Mouse (Mus musculus) ES-E14 (cell line): Measurements from ENCODE around the gene Gm20481. TPM values are rescaled to one million over a fixed set of nuclear protein-coding genes. Genes with fewer than 3 reads are reported as not detected.
"Not testable (repeated sequence)": the region's sequence is repeated elsewhere in the genome, so short reads cannot be mapped to it uniquely, and the experiment has no call there.

Experiments used
- DNase-seq: peaks from one replicate; pipeline ENCODE4 v3.0.0-alpha.2; 2013; ENCODE audit warnings: low read depth, low spot score
- H3K27ac ChIP-seq: 2 replicates; pipeline ENCODE4 v1.5.1; 2012; ENCODE audit warnings: low read depth, mild to moderate bottlenecking, low read length, moderate library complexity, mixed read lengths; ENCODE audit not compliant: poor library complexity, insufficient read depth, severe bottlenecking
- H3K36me3 ChIP-seq: 2 replicates; pipeline ENCODE4 v1.6.1; 2012; ENCODE audit warnings: mild to moderate bottlenecking, low read length, moderate library complexity, mixed read lengths; ENCODE audit not compliant: control insufficient read depth, poor library complexity, insufficient read depth, severe bottlenecking
- H3K4me1 ChIP-seq, 2 experiments: fragments of 150-350 bp in 1 of 2; sonication (generic) in 1 of 2; 2 replicates each; pipeline ENCODE4 v1.6.1; 2012; ENCODE audit warnings: low read length in 2 of 2, mild to moderate bottlenecking in 1 of 2, mixed read lengths in 1 of 2; ENCODE audit not compliant: control insufficient read depth in 2 of 2, insufficient read depth in 2 of 2, poor library complexity in 1 of 2
- H3K4me3 ChIP-seq, 2 experiments: fragments of 150-350 bp in 1 of 2; sonication (generic) in 1 of 2; 2 replicates each; pipeline ENCODE4 v1.5.1; 2012; ENCODE audit warnings: low read length in 2 of 2, low read depth in 1 of 2, mild to moderate bottlenecking in 1 of 2, mixed read lengths in 1 of 2; ENCODE audit not compliant: insufficient read depth in 1 of 2, poor library complexity in 1 of 2, severe bottlenecking in 1 of 2
- H3K9ac ChIP-seq: 2 replicates; pipeline ENCODE4 v1.6.1; 2012; ENCODE audit warnings: low read depth, mild to moderate bottlenecking, low read length, mixed read lengths; ENCODE audit not compliant: poor library complexity, insufficient read depth, severe bottlenecking
- H3K9me3 ChIP-seq: fragments of 150-350 bp; sonication (generic); 2 replicates; pipeline ENCODE4 v1.6.1; 2012; ENCODE audit warnings: low read depth, mild to moderate bottlenecking, low read length; ENCODE audit not compliant: control insufficient read depth, insufficient read depth
- CHD2 ChIP-seq: IDR thresholded peaks from 2 replicates; pipeline ENCODE4 v1.6.1; 2014; ENCODE audit warnings: mild to moderate bottlenecking, low read depth, low read length, inconsistent platforms
- HCFC1 ChIP-seq: IDR thresholded peaks from 2 replicates; pipeline ENCODE4 v1.6.1; 2012; ENCODE audit warnings: low read length, inconsistent platforms, borderline replicate concordance; ENCODE audit not compliant: insufficient read depth
- MAFK ChIP-seq: IDR thresholded peaks from 2 replicates; pipeline ENCODE4 v1.6.1; 2014; ENCODE audit warnings: mild to moderate bottlenecking, low read depth, low read length, inconsistent platforms; ENCODE audit not compliant: insufficient read depth
- ZC3H11A ChIP-seq: IDR thresholded peaks from 2 replicates; pipeline ENCODE4 v1.6.1; 2012; ENCODE audit warnings: low read depth, mild to moderate bottlenecking, inconsistent platforms, low read length, borderline replicate concordance
- ZNF384 ChIP-seq: IDR thresholded peaks from 2 replicates; pipeline ENCODE4 v1.6.1; 2012; ENCODE audit warnings: low read depth, low read length, inconsistent platforms
- in situ Hi-C, 2 experiments: fragments of 600-800 bp; cut with MboI; formaldehyde crosslinking; loops; one replicate each; pipeline ENCODE4 v1.15.1; 2025; ENCODE audit warnings: low sequenced_read_pairs in 2 of 2, inconsistent platforms in 1 of 2; ENCODE audit not compliant: unreplicated experiment in 2 of 2
- total RNA-seq: library from RNA; depleted of rRNA; stranded (reverse); fragments of 300-350 nt; gene quantifications from 2 replicates; pipeline ENCODE4 v1.2.3, GENCODE M21; 2012

Gm20481 gene
- total RNA-seq, 1 experiment = 1.9 TPM

GRCm38 (mm10) chr17:34953258-34953657, 16.5 kb upstream of the Gm20481 start:
- in situ Hi-C loops = no loop called here
- H3K36me3 ChIP-seq = peaks cover 27% of the 10 kb centered on the region

GRCm38 (mm10) chr17:34953904-34954303, 15.8 kb upstream of the Gm20481 start:
- TF ChIP-seq MAFK (no peak), CHD2 (no peak), HCFC1 (no peak), ZC3H11A (no peak), ZNF384 (no peak)
- in situ Hi-C loops = no loop called here
- Histone ChIP-seq H3K4me1 (no peaks in the 10 kb centered on the region), H3K27ac (no peak overlapping the region), H3K4me3 (no peak overlapping the region), H3K9ac (no peak overlapping the region), H3K36me3 (peaks cover 27% of the 10 kb centered on the region), H3K9me3 (no peaks in the 10 kb centered on the region)
- no peak for DNase-seq

More at GRCm38 (mm10) chr17:34953258-34953657, 16.5 kb upstream of the Gm20481 start:
- TF ChIP-seq ZC3H11A (no peak), MAFK (no peak), CHD2 (no peak), ZNF384 (no peak), HCFC1 (no peak)
- peak overlapping the region; percentile 100; the same call in 1 of the 2 replicates for H3K9ac ChIP-seq
- no peaks in the 10 kb centered on the region for H3K4me1 ChIP-seq
- H3K9me3 ChIP-seq = no peaks in the 10 kb centered on the region
- H3K4me3 ChIP-seq = peak overlapping the region; percentile 75 to 97; a peak in 3 of 4 replicates
- peak overlapping the region; percentile 96; the same call in 1 of the 2 replicates for H3K27ac ChIP-seq
- no peak for DNase-seq

GRCm38 (mm10) chr17:34954831-34955230, 14.9 kb upstream of the Gm20481 start:
- TF ChIP-seq ZC3H11A (no peak), MAFK (no peak), HCFC1 (no peak), ZNF384 (no peak), CHD2 (no peak)
- in situ Hi-C loops = no loop called here
- H3K4me1 ChIP-seq = no peaks in the 10 kb centered on the region
- H3K27ac ChIP-seq = no peak overlapping the region
- H3K9ac ChIP-seq = no peak overlapping the region
- DNase-seq = no peak
- no peaks in the 10 kb centered on the region for H3K9me3 ChIP-seq
- peaks cover 24% of the 10 kb centered on the region for H3K36me3 ChIP-seq
- no peak overlapping the region for H3K4me3 ChIP-seq

- Histone ChIP-seq H3K4me1 (peaks cover 0 to 2% of the 10 kb centered on the region in 2 experiments; a peak in 1 of 4 replicates), H3K9ac (no peak overlapping the region), H3K4me3 (no peak overlapping the region), H3K36me3 (peaks cover 13% of the 10 kb centered on the region), H3K27ac (no peak overlapping the region), H3K9me3 (no peaks in the 10 kb centered on the region)
- DNase-seq = no peak
- in situ Hi-C loops = no loop called here
- TF ChIP-seq HCFC1 (no peak), CHD2 (no peak), ZNF384 (no peak), MAFK (no peak), ZC3H11A (no peak)
These were observed 13.8 kb upstream of the Gm20481 start for GRCm38 (mm10) chr17:34955884-34956283.

GRCm38 (mm10) chr17:34956340-34956739, 13.4 kb upstream of the Gm20481 start:
- in situ Hi-C loops = no loop called here
- H3K9me3 ChIP-seq = no peaks in the 10 kb centered on the region
- peaks cover 9% of the 10 kb centered on the region for H3K36me3 ChIP-seq
- no peak overlapping the region for H3K27ac ChIP-seq
- no peak for TF ChIP-seq HCFC1
- DNase-seq = no peak
- H3K4me3 ChIP-seq = no peak overlapping the region
- peaks cover 0 to 2% of the 10 kb centered on the region in 2 experiments; a peak in 1 of 4 replicates for H3K4me1 ChIP-seq
- H3K9ac ChIP-seq = no peak overlapping the region

- H3K9ac ChIP-seq, H3K27ac ChIP-seq, DNase-seq, H3K4me1 ChIP-seq, H3K9me3 ChIP-seq, H3K36me3 ChIP-seq, in situ Hi-C loops: not testable (repeated sequence)
- H3K4me3 ChIP-seq = peak overlapping the region in 1 of 2 experiments; percentile 50; a peak in 1 of 4 replicates
These were observed 12.4 kb upstream of the Gm20481 start for GRCm38 (mm10) chr17:34957291-34957690.

- H3K9ac ChIP-seq, H3K9me3 ChIP-seq, H3K27ac ChIP-seq, in situ Hi-C loops, H3K4me1 ChIP-seq, H3K36me3 ChIP-seq, H3K4me3 ChIP-seq, DNase-seq: not testable (repeated sequence)
These were observed 11.7 kb upstream of the Gm20481 start for GRCm38 (mm10) chr17:34957966-34958365.
